Mouse (Mus musculus): ENCODE data around the gene Carhsp1. TPM values are rescaled to one million over a fixed set of nuclear protein-coding genes. Genes with fewer than 3 reads are reported as not detected.
A peak's percentile ranks its signal among the peaks of the same experiment; 100 is the strongest.

Carhsp1 gene
- polyA plus RNA-seq, 1 experiment = 110 TPM

GRCm38 (mm10) chr16:8668386-8668785 is 3.6 kb downstream of the Carhsp1 start:
- peaks cover 78% of the 10 kb centered on the region for H3K79me2 ChIP-seq (ENCODE audit: control insufficient read depth, insufficient read depth)
- no peak for TF ChIP-seq TCF3 (IDR thresholded peaks at IDR 0.05; ENCODE audit: insufficient read length, low read depth)
- no peak for TF ChIP-seq POLR2A (IDR thresholded peaks at IDR 0.05; ENCODE audit: insufficient read length, low read depth)
- no peak for TF ChIP-seq REST (IDR thresholded peaks at IDR 0.05; ENCODE audit: insufficient read depth, insufficient read length)
- TF ChIP-seq MYOG (IDR thresholded peaks at IDR 0.05; ENCODE audit: control insufficient read depth in 1 of 3, insufficient read depth in 1 of 3, insufficient read length in 2 of 3, low read depth in 2 of 3) = no peak
- TF ChIP-seq E2F4 (IDR thresholded peaks at IDR 0.05; ENCODE audit: insufficient read depth) = no peak
- no peak for TF ChIP-seq CEBPB (IDR thresholded peaks at IDR 0.05; ENCODE audit: insufficient read depth, poor library complexity, severe bottlenecking)
- TF ChIP-seq POLR2AphosphoS2 (IDR thresholded peaks at IDR 0.05; ENCODE audit: insufficient read length, low read depth) = no peak
- no peak for TF ChIP-seq MAX (IDR thresholded peaks at IDR 0.05; ENCODE audit: low read depth)
- TF ChIP-seq MYOD1 (IDR thresholded peaks at IDR 0.05; ENCODE audit: control insufficient read depth in 1 of 3, insufficient read length in 2 of 3, low read depth in 2 of 3) = no peak
- TF ChIP-seq USF1 (IDR thresholded peaks at IDR 0.05; ENCODE audit: low read depth) = no peak
- TF ChIP-seq SRF (IDR thresholded peaks at IDR 0.05; ENCODE audit: control insufficient read depth, insufficient read length, low read depth) = no peak
- no peak for TF ChIP-seq TCF12 (IDR thresholded peaks at IDR 0.05; ENCODE audit: insufficient read depth, poor library complexity, severe bottlenecking)
- peak overlapping the region; percentile 11 for H3K4me3 ChIP-seq
- no peaks in the 10 kb centered on the region for H3K36me3 ChIP-seq (ENCODE audit: control insufficient read depth, insufficient read depth)
- H3K27me3 ChIP-seq (ENCODE audit: control insufficient read depth, insufficient read depth, insufficient read length) = no peaks in the 10 kb centered on the region
- H3K4me2 ChIP-seq (ENCODE audit: low read depth) = peak overlapping the region; percentile 95
- no peak overlapping the region for H3ac ChIP-seq (ENCODE audit: control insufficient read depth, insufficient read length)

GRCm38 (mm10) chr16:8667814-8668213 is 4.1 kb downstream of the Carhsp1 start:
- Histone ChIP-seq H3K4me3 (peak overlapping the region; percentile 11), H3K4me2 (ENCODE audit: low read depth) (peak overlapping the region; percentile 95), H3K79me2 (ENCODE audit: control insufficient read depth, insufficient read depth) (peaks cover 78% of the 10 kb centered on the region), H3K27me3 (ENCODE audit: control insufficient read depth, insufficient read depth, insufficient read length) (no peaks in the 10 kb centered on the region), H3ac (ENCODE audit: control insufficient read depth, insufficient read length) (no peak overlapping the region), H3K36me3 (ENCODE audit: control insufficient read depth, insufficient read depth) (no peaks in the 10 kb centered on the region)
- TF ChIP-seq REST (IDR thresholded peaks at IDR 0.05; ENCODE audit: insufficient read depth, insufficient read length) = no peak
- no peak for TF ChIP-seq SRF (IDR thresholded peaks at IDR 0.05; ENCODE audit: control insufficient read depth, insufficient read length, low read depth)
- peak; percentile 62 for TF ChIP-seq POLR2A (IDR thresholded peaks at IDR 0.05; ENCODE audit: insufficient read length, low read depth)
- peak; percentile 80 for TF ChIP-seq POLR2AphosphoS2 (IDR thresholded peaks at IDR 0.05; ENCODE audit: insufficient read length, low read depth)
- TF ChIP-seq E2F4 (IDR thresholded peaks at IDR 0.05; ENCODE audit: insufficient read depth) = no peak

GRCm38 (mm10) chr16:8667261-8667660 is 4.7 kb downstream of the Carhsp1 start:
- peak overlapping the region; percentile 95 for H3K4me2 ChIP-seq (ENCODE audit: low read depth)
- peak overlapping the region; percentile 11 for H3K4me3 ChIP-seq
- no peak overlapping the region for H3ac ChIP-seq (ENCODE audit: control insufficient read depth, insufficient read length)
- no peaks in the 10 kb centered on the region for H3K36me3 ChIP-seq (ENCODE audit: control insufficient read depth, insufficient read depth)
- peaks cover 78% of the 10 kb centered on the region for H3K79me2 ChIP-seq (ENCODE audit: control insufficient read depth, insufficient read depth)
- peak; percentile 88 for TF ChIP-seq POLR2AphosphoS2 (IDR thresholded peaks at IDR 0.05; ENCODE audit: insufficient read length, low read depth)
- peak; percentile 56 for TF ChIP-seq POLR2A (IDR thresholded peaks at IDR 0.05; ENCODE audit: insufficient read length, low read depth)
- TF ChIP-seq MYOG (IDR thresholded peaks at IDR 0.05; ENCODE audit: control insufficient read depth in 1 of 3, insufficient read depth in 1 of 3, insufficient read length in 2 of 3, low read depth in 2 of 3) = no peak
- peak; percentile 83 for TF ChIP-seq CEBPB (IDR thresholded peaks at IDR 0.05; ENCODE audit: insufficient read depth, poor library complexity, severe bottlenecking)
- H3K27me3 ChIP-seq (ENCODE audit: control insufficient read depth, insufficient read depth, insufficient read length) = no peaks in the 10 kb centered on the region

- H3K4me2 ChIP-seq (ENCODE audit: low read depth) = peak overlapping the region; percentile 95
These were observed 5.5 kb downstream of the Carhsp1 start for GRCm38 (mm10) chr16:8666452-8666851.

GRCm38 (mm10) chr16:8665367-8665766 is 6.6 kb downstream of the Carhsp1 start:
- Histone ChIP-seq H3ac (ENCODE audit: control insufficient read depth, insufficient read length) (no peak overlapping the region), H3K4me3 (no peak overlapping the region), H3K4me2 (ENCODE audit: low read depth) (no peak overlapping the region), H3K36me3 (ENCODE audit: control insufficient read depth, insufficient read depth) (peaks cover 10% of the 10 kb centered on the region), H3K79me2 (ENCODE audit: control insufficient read depth, insufficient read depth) (peaks cover 69% of the 10 kb centered on the region), H3K27me3 (ENCODE audit: control insufficient read depth, insufficient read depth, insufficient read length) (no peaks in the 10 kb centered on the region)
- TF ChIP-seq USF1 (IDR thresholded peaks at IDR 0.05; ENCODE audit: low read depth) (no peak), MYOG (IDR thresholded peaks at IDR 0.05; ENCODE audit: control insufficient read depth in 1 of 3, insufficient read depth in 1 of 3, insufficient read length in 2 of 3, low read depth in 2 of 3) (no peak), SRF (IDR thresholded peaks at IDR 0.05; ENCODE audit: control insufficient read depth, insufficient read length, low read depth) (no peak), TCF12 (IDR thresholded peaks at IDR 0.05; ENCODE audit: insufficient read depth, poor library complexity, severe bottlenecking) (no peak), REST (IDR thresholded peaks at IDR 0.05; ENCODE audit: insufficient read depth, insufficient read length) (no peak), CEBPB (IDR thresholded peaks at IDR 0.05; ENCODE audit: insufficient read depth, poor library complexity, severe bottlenecking) (no peak), TCF3 (IDR thresholded peaks at IDR 0.05; ENCODE audit: insufficient read length, low read depth) (no peak), MAX (IDR thresholded peaks at IDR 0.05; ENCODE audit: low read depth) (no peak), POLR2A (IDR thresholded peaks at IDR 0.05; ENCODE audit: insufficient read length, low read depth) (no peak), E2F4 (IDR thresholded peaks at IDR 0.05; ENCODE audit: insufficient read depth) (no peak), MYOD1 (IDR thresholded peaks at IDR 0.05; ENCODE audit: control insufficient read depth in 1 of 3, insufficient read length in 2 of 3, low read depth in 2 of 3) (no peak)

More at GRCm38 (mm10) chr16:8666452-8666851, 5.5 kb downstream of the Carhsp1 start:
- no peak overlapping the region for H3ac ChIP-seq (ENCODE audit: control insufficient read depth, insufficient read length)
- H3K27me3 ChIP-seq (ENCODE audit: control insufficient read depth, insufficient read depth, insufficient read length) = no peaks in the 10 kb centered on the region
- peaks cover 78% of the 10 kb centered on the region for H3K79me2 ChIP-seq (ENCODE audit: control insufficient read depth, insufficient read depth)
- H3K4me3 ChIP-seq = no peak overlapping the region
- TF ChIP-seq MAX (IDR thresholded peaks at IDR 0.05; ENCODE audit: low read depth) = no peak
- TF ChIP-seq MYOD1 (IDR thresholded peaks at IDR 0.05; ENCODE audit: control insufficient read depth in 1 of 3, insufficient read length in 2 of 3, low read depth in 2 of 3) = no peak
- no peak for TF ChIP-seq CEBPB (IDR thresholded peaks at IDR 0.05; ENCODE audit: insufficient read depth, poor library complexity, severe bottlenecking)
- peak; percentile 11 for TF ChIP-seq POLR2A (IDR thresholded peaks at IDR 0.05; ENCODE audit: insufficient read length, low read depth)
- TF ChIP-seq SRF (IDR thresholded peaks at IDR 0.05; ENCODE audit: control insufficient read depth, insufficient read length, low read depth) = no peak
- TF ChIP-seq MYOG (IDR thresholded peaks at IDR 0.05; ENCODE audit: control insufficient read depth in 1 of 3, insufficient read depth in 1 of 3, insufficient read length in 2 of 3, low read depth in 2 of 3) = no peak
- TF ChIP-seq POLR2AphosphoS2 (IDR thresholded peaks at IDR 0.05; ENCODE audit: insufficient read length, low read depth) = no peak
- H3K36me3 ChIP-seq (ENCODE audit: control insufficient read depth, insufficient read depth) = peaks cover 8% of the 10 kb centered on the region
